Mouse (Mus musculus): ENCODE data around the gene 6030468B19Rik. TPM values are rescaled to one million over a fixed set of nuclear protein-coding genes. Genes with fewer than 3 reads are reported as not detected.
"Not testable (repeated sequence)": the region's sequence is repeated elsewhere in the genome, so short reads cannot be mapped to it uniquely, and the experiment has no call there.

The 6030468B19Rik gene
- polyA plus RNA-seq, 2 experiments = 67.1 to 104 TPM

DNA sequence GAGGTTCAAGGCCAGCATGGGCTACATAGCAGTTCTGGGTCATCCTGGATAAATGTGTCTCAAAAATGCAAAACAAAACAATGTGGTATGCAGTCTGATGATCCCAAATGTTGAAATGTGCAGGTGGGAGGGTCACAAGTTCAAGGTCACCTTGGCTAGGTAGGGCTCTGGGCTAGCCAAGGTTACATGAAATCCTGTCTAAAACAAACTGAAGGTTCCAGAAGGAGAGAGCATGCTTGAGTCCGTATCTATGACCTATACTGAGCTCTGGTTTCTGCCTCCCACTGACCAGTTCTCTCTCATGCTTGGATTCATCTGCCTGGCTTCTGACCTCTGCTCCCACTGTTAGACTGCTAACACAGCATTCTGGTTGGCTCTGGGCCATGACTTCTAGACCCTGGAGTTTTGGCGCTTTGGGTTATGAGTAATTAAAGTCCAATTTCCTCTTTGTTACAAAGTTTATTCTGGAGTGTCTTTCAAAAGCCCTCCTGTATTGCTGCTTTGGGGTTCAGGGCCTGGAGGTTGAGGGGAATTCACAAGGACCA, 32.3 kb downstream of the 6030468B19Rik start:
- H3K4me3 ChIP-seq (ENCODE audit: insufficient read depth in 1 of 2, low read depth in 2 of 2, low read length in 2 of 2) = no peak overlapping the region
- H3K4me2 ChIP-seq (ENCODE audit: low read depth) = peak overlapping the region; percentile 25
- ATAC-seq (ENCODE audit: insufficient read depth) (no peak), DNase-seq (ENCODE audit: low read depth in 3 of 3, low spot score in 3 of 3) (no peak)
- TF ChIP-seq CTCF (IDR thresholded peaks at IDR 0.05; ENCODE audit: low read depth) = no peak
- TF ChIP-seq EP300 (IDR thresholded peaks at IDR 0.05; ENCODE audit: low read depth) = no peak
- peak overlapping the region; percentile 79 for H3K27ac ChIP-seq
- H3K9ac ChIP-seq (replicated peaks) = peak overlapping the region; percentile 15; the same call in 1 of the 2 replicates
- no peaks in the 10 kb centered on the region for H3K27me3 ChIP-seq (ENCODE audit: control insufficient read depth, insufficient read depth, low read length)
- no peaks in the 10 kb centered on the region for H3K36me3 ChIP-seq (replicated peaks; ENCODE audit: control insufficient read depth, insufficient read depth, low read depth)
- whole genome bisulfite sequencing (ENCODE audit: insufficient replicate concordance) = 63% methylated on average over 2 of the region's 2 CpGs
- H3K9me3 ChIP-seq (ENCODE audit: control insufficient read depth, low read length) = no peaks in the 10 kb centered on the region
- H3K4me1 ChIP-seq (replicated peaks; ENCODE audit: control insufficient read depth in 2 of 2, insufficient read depth in 2 of 2, low read length in 1 of 2) = peaks cover 46 to 68% of the 10 kb centered on the region in 2 experiments

DNA sequence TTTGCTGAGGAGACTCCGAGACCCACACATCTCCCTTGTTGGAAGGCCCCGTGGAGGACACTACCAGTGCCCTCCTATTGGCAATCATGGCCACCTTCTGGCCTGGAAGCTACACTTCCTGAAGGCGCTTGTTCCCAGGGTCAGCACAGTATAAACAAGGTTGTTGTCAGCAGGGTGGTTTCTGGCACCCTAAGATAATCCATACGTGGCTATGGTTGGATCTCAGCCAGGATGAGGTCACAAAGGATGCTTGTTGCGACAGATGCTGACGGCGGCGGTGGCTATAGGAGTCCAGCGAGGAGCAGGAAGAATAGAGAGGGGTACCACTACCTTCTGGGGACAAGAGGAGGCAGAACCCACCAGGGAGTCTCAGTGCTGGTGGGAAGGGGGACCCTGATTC, 32.9 kb downstream of the 6030468B19Rik start:
- no peak for ATAC-seq (ENCODE audit: insufficient read depth)
- 47% methylated on average over 9 of the region's 9 CpGs for WGBS (ENCODE audit: insufficient replicate concordance)
- no peak for DNase-seq (ENCODE audit: low read depth in 3 of 3, low spot score in 3 of 3)
- Histone ChIP-seq H3K9me3 (ENCODE audit: control insufficient read depth, low read length) (no peaks in the 10 kb centered on the region), H3K4me2 (ENCODE audit: low read depth) (no peak overlapping the region; the same call in 1 of the 2 replicates), H3K9ac (replicated peaks) (no peak overlapping the region), H3K27ac (peak overlapping the region; percentile 7), H3K27me3 (ENCODE audit: control insufficient read depth, insufficient read depth, low read length) (no peaks in the 10 kb centered on the region), H3K4me3 (ENCODE audit: insufficient read depth in 1 of 2, low read depth in 2 of 2, low read length in 2 of 2) (no peak overlapping the region), H3K36me3 (replicated peaks; ENCODE audit: control insufficient read depth, insufficient read depth, low read depth) (no peaks in the 10 kb centered on the region), H3K4me1 (replicated peaks; ENCODE audit: control insufficient read depth in 2 of 2, insufficient read depth in 2 of 2, low read length in 1 of 2) (peaks cover 46 to 68% of the 10 kb centered on the region in 2 experiments)
- TF ChIP-seq CTCF (IDR thresholded peaks at IDR 0.05; ENCODE audit: low read depth) = no peak
- 0 out of 2 replicates have a peak, but pooled peaks have one; percentile 38 for TF ChIP-seq EP300 (IDR thresholded peaks at IDR 0.05; ENCODE audit: low read depth)

GRCm38 (mm10) chr11:117832086-117832969, 34.9 kb downstream of the 6030468B19Rik start:
- H3K9ac ChIP-seq (replicated peaks) = peak overlapping the region; percentile 60
- H3K4me1 ChIP-seq (replicated peaks; ENCODE audit: control insufficient read depth in 2 of 2, insufficient read depth in 2 of 2, low read length in 1 of 2) = peaks cover 54 to 66% of the 10 kb centered on the region in 2 experiments
- peak overlapping the region; percentile 60 to 61 for H3K4me3 ChIP-seq (ENCODE audit: insufficient read depth in 1 of 2, low read depth in 2 of 2, low read length in 2 of 2)
- H3K4me2 ChIP-seq (ENCODE audit: low read depth) = peak overlapping the region; percentile 83
- no peaks in the 10 kb centered on the region for H3K9me3 ChIP-seq (ENCODE audit: control insufficient read depth, low read length)
- WGBS (ENCODE audit: insufficient replicate concordance) = 11% methylated on average over 28 of the region's 28 CpGs
- TF ChIP-seq CTCF (IDR thresholded peaks at IDR 0.05; ENCODE audit: low read depth) = peak; percentile 98
- no peak; the same call in 1 of the 2 replicates for TF ChIP-seq EP300 (IDR thresholded peaks at IDR 0.05; ENCODE audit: low read depth)
- peak overlapping the region; percentile 70 for H3K27ac ChIP-seq
- H3K27me3 ChIP-seq (ENCODE audit: control insufficient read depth, insufficient read depth, low read length) = no peaks in the 10 kb centered on the region
- DNase-seq (ENCODE audit: low read depth in 3 of 3, low spot score in 3 of 3) (peak; percentile 81 to 88 (median 81)), ATAC-seq (ENCODE audit: insufficient read depth) (peak; percentile 84)
- no peaks in the 10 kb centered on the region for H3K36me3 ChIP-seq (replicated peaks; ENCODE audit: control insufficient read depth, insufficient read depth, low read depth)

DNA sequence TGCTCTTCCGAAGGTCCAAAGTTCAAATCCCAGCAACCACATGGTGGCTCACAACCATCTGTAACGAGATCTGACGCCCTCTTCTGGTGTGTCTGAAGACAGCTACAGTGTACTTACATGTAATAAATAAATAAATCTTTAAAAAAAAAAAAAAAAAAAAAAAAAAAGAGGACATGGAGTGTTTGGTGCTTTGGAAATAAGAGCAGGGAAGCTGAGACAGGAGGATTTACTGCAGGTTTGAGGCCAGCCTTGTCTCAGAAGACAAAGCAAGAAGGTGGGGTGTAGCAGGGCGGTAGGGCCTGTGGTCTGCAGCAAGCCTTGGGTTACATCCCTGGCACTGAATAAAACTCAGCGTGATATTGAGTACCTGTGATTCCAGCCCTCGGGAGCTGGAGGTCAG, 36.0 kb downstream of the 6030468B19Rik start:
- WGBS (ENCODE audit: insufficient replicate concordance) = 81% methylated on average over 4 of the region's 6 CpGs
- ATAC-seq (ENCODE audit: insufficient read depth); H3K27me3 ChIP-seq (ENCODE audit: control insufficient read depth, insufficient read depth, low read length); H3K4me2 ChIP-seq (ENCODE audit: low read depth); H3K27ac ChIP-seq; DNase-seq (ENCODE audit: low read depth in 3 of 3, low spot score in 3 of 3); H3K9ac ChIP-seq (replicated peaks); H3K4me3 ChIP-seq (ENCODE audit: insufficient read depth in 1 of 2, low read depth in 2 of 2, low read length in 2 of 2); H3K36me3 ChIP-seq (replicated peaks; ENCODE audit: control insufficient read depth, insufficient read depth, low read depth); H3K9me3 ChIP-seq (ENCODE audit: control insufficient read depth, low read length): not testable (repeated sequence)
- peaks cover 52 to 65% of the 10 kb centered on the region in 2 experiments for H3K4me1 ChIP-seq (replicated peaks; ENCODE audit: control insufficient read depth in 2 of 2, insufficient read depth in 2 of 2, low read length in 1 of 2)

GRCm38 (mm10) chr11:117834086-117834485, 36.6 kb downstream of the 6030468B19Rik start:
- Histone ChIP-seq H3K27me3 (ENCODE audit: control insufficient read depth, insufficient read depth, low read length) (no peaks in the 10 kb centered on the region), H3K4me1 (replicated peaks; ENCODE audit: control insufficient read depth in 2 of 2, insufficient read depth in 2 of 2, low read length in 1 of 2) (peaks cover 52 to 64% of the 10 kb centered on the region in 2 experiments), H3K9ac (replicated peaks) (no peak overlapping the region), H3K36me3 (replicated peaks; ENCODE audit: control insufficient read depth, insufficient read depth, low read depth) (no peaks in the 10 kb centered on the region), H3K4me3 (ENCODE audit: insufficient read depth in 1 of 2, low read depth in 2 of 2, low read length in 2 of 2) (no peak overlapping the region), H3K4me2 (ENCODE audit: low read depth) (no peak overlapping the region), H3K9me3 (ENCODE audit: control insufficient read depth, low read length) (no peaks in the 10 kb centered on the region), H3K27ac (no peak overlapping the region)
- ATAC-seq (ENCODE audit: insufficient read depth) (no peak), DNase-seq (ENCODE audit: low read depth in 3 of 3, low spot score in 3 of 3) (no peak)
- WGBS (ENCODE audit: insufficient replicate concordance) = 78% methylated on average over 8 of the region's 8 CpGs
- TF ChIP-seq CTCF (IDR thresholded peaks at IDR 0.05; ENCODE audit: low read depth) (no peak), EP300 (IDR thresholded peaks at IDR 0.05; ENCODE audit: low read depth) (no peak)

Data from liver, embryonic 14.5 days (tissue).